25 mouse cellular contexts compared by ENCODE assay signal in genomic region chr13:107720874-107721574, GRCm38 (mm10).
DNase-seq lines count a peak whose midpoint lies in the region; ATAC-seq and TF ChIP-seq lines count a peak whose summit lies in the region.
"Had no signal": no experiment of that assay in that cellular context is flagged by ENCODE, and none has a peak within 500 bp of the region (broad histone marks: within the 10 kb centered on the region; RNA-seq: fewer than 3 reads in every experiment).

No protein-coding gene starts in this region.

- TF ChIP-seq CTCF in layer of hippocampus, adult 2 months (conservative IDR thresholded peaks at IDR 0.05), result no peak

- H3K36me3 ChIP-seq in heart, embryonic 11.5 days (ENCODE audit: control insufficient read depth, insufficient read depth, low read length), result no peaks in the 10 kb centered on the region
- H3K36me3 ChIP-seq: embryonic facial prominence, embryonic 12.5 days; G1E; liver, embryonic 12.5 days had no signal

- 75% methylated on average over 8 of the region's 8 CpGs for WGBS in heart, embryonic 11.5 days (ENCODE audit: insufficient replicate concordance)

- no peak overlapping the region for H3K9ac ChIP-seq in heart, embryonic 11.5 days (ENCODE audit: low read depth, low read length)
- H3K9ac ChIP-seq: embryonic facial prominence, embryonic 12.5 days; hindbrain, embryonic 12.5 days; liver, embryonic 12.5 days; liver, postnatal 0 days; neural tube, embryonic 15.5 days had no signal

- H3K27me3 ChIP-seq in heart, embryonic 11.5 days (ENCODE audit: control insufficient read depth, insufficient read depth, low read length), result no peaks in the 10 kb centered on the region
- H3K27me3 ChIP-seq: embryonic facial prominence, embryonic 12.5 days; hindbrain, embryonic 12.5 days; liver, embryonic 12.5 days; neural tube, embryonic 15.5 days had no signal

- ATAC-seq in heart, embryonic 11.5 days (replicated peaks; ENCODE audit: insufficient number of reproducible peaks, low FRiP score, low TSS enrichment), result no peak
- ATAC-seq: forebrain, embryonic 14.5 days; liver, embryonic 12.5 days; liver, postnatal 0 days had no signal

- DNase-seq in heart, adult 11 months, result peak; percentile 37
- no peak for DNase-seq in layer of hippocampus, adult 2 months (ENCODE audit: low spot score in 2 of 2)
- DNase-seq in layer of hippocampus, postnatal 14 days (ENCODE audit: low spot score in 2 of 2), result no peak
- peak; percentile 18 for DNase-seq in lung, postnatal 10 days
- no peak for DNase-seq in lung, postnatal 36 days
- DNase-seq in retina, embryonic 14.5 days (ENCODE audit: low spot score), result peak; percentile 18
- DNase-seq in urinary bladder, adult 18-20 months (ENCODE audit: low spot score in 2 of 2), result no peak
- DNase-seq: adrenal gland, adult 8-10 months; cerebellum, adult 11 months; cerebellum, adult 9-10 months; cerebellum, postnatal 36 days; heart, postnatal 36 days; kidney, adult 8-10 months; liver, postnatal 0 days; midbrain, embryonic 14.5 days; thymus, postnatal 25 days had no signal

- no peak overlapping the region for H3K4me3 ChIP-seq in heart, embryonic 11.5 days (ENCODE audit: low read depth, low read length)
- H3K4me3 ChIP-seq in layer of hippocampus, adult 2 months, result no peak overlapping the region
- H3K4me3 ChIP-seq: embryonic facial prominence, embryonic 12.5 days; hindbrain, embryonic 12.5 days; left cerebral cortex, adult 2 months; liver, embryonic 12.5 days; neural tube, embryonic 15.5 days had no signal

- no peaks in the 10 kb centered on the region for H3K4me1 ChIP-seq in heart, embryonic 11.5 days (ENCODE audit: control insufficient read depth, insufficient read depth, low read length)
- H3K4me1 ChIP-seq: liver, embryonic 12.5 days had no signal

- H3K4me2 ChIP-seq in heart, embryonic 11.5 days, result no peak overlapping the region
- H3K4me2 ChIP-seq: embryonic facial prominence, embryonic 12.5 days; hindbrain, embryonic 12.5 days; liver, embryonic 12.5 days; neural tube, embryonic 15.5 days had no signal

- H3K27ac ChIP-seq in heart, embryonic 11.5 days (ENCODE audit: low read depth, low read length), result no peak overlapping the region
- H3K27ac ChIP-seq in layer of hippocampus, adult 2 months, result peak overlapping the region; percentile 37; the same call in 1 of the 2 replicates
- H3K27ac ChIP-seq: embryonic facial prominence, embryonic 12.5 days; hindbrain, embryonic 12.5 days; kidney, postnatal 0 days; left cerebral cortex, adult 2 months; liver, embryonic 12.5 days; neural tube, embryonic 15.5 days had no signal

- H3K9me3 ChIP-seq in heart, embryonic 11.5 days (replicated peaks; ENCODE audit: control insufficient read depth, low read length), result no peaks in the 10 kb centered on the region
- H3K9me3 ChIP-seq: embryonic facial prominence, embryonic 12.5 days; hindbrain, embryonic 12.5 days; liver, embryonic 12.5 days; neural tube, embryonic 15.5 days had no signal

Comparison
In these comparisons a context has a peak if more than half of its experiments do, and no peak if none do; other contexts are left out.
1. DNase-seq: peak in heart, adult 11 months (single experiment), lung, postnatal 10 days (single experiment) and retina, embryonic 14.5 days (single experiment); none in layer of hippocampus, adult 2 months (0 of 2), layer of hippocampus, postnatal 14 days (0 of 2), lung, postnatal 36 days (single experiment) and urinary bladder, adult 18-20 months (0 of 2).